Mouse (Mus musculus) kidney, adult 18-20 months (tissue): ENCODE data around the gene Gm12248.
"Not testable (repeated sequence)": the region's sequence is repeated elsewhere in the genome, so short reads cannot be mapped to it uniquely, and the experiment has no call there.

ENCODE experiments used
- DNase-seq: peaks from one replicate; pipeline ENCODE4 v3.0.0; 2021

Gene Gm12248

GRCm38 (mm10) chr11:58101194-58101720, 8.3 kb upstream of the Gm12248 start:
- DNase-seq, result no peak

- no peak for DNase-seq
These were observed 7.1 kb upstream of the Gm12248 start for GRCm38 (mm10) chr11:58100006-58100405.

GRCm38 (mm10) chr11:58098366-58098720, 5.4 kb upstream of the Gm12248 start:
- not testable (repeated sequence) for DNase-seq

GRCm38 (mm10) chr11:58097621-58098365, 4.9 kb upstream of the Gm12248 start:
- DNase-seq, result peak; percentile 44

GRCm38 (mm10) chr11:58096821-58097620, 4.1 kb upstream of the Gm12248 start:
- DNase-seq, result no peak

- no peak for DNase-seq
These were observed 3.2 kb upstream of the Gm12248 start for GRCm38 (mm10) chr11:58096160-58096559.

GRCm38 (mm10) chr11:58095561-58095960, 2.6 kb upstream of the Gm12248 start:
- no peak for DNase-seq

GRCm38 (mm10) chr11:58094766-58095165, 1.8 kb upstream of the Gm12248 start:
- DNase-seq, result no peak

GRCm38 (mm10) chr11:58092541-58092940, 393 bp downstream of the Gm12248 start:
- DNase-seq, result no peak

- no peak for DNase-seq
These were observed 11.2 kb downstream of the Gm12248 start for GRCm38 (mm10) chr11:58081716-58082115.

GRCm38 (mm10) chr11:58077270-58077669, 15.7 kb downstream of the Gm12248 start:
- DNase-seq, result no peak

- no peak for DNase-seq
These were observed 20.0 kb downstream of the Gm12248 start for GRCm38 (mm10) chr11:58072978-58073377.

- DNase-seq, result no peak
These were observed 27.9 kb downstream of the Gm12248 start for GRCm38 (mm10) chr11:58065025-58065424.

GRCm38 (mm10) chr11:58062586-58062985, 30.3 kb downstream of the Gm12248 start:
- no peak for DNase-seq

GRCm38 (mm10) chr11:58061218-58061617, 31.7 kb downstream of the Gm12248 start:
- DNase-seq, result not testable (repeated sequence)

GRCm38 (mm10) chr11:58059752-58060151, 33.2 kb downstream of the Gm12248 start:
- not testable (repeated sequence) for DNase-seq

GRCm38 (mm10) chr11:58057455-58057854, 35.5 kb downstream of the Gm12248 start:
- peak; percentile 40 for DNase-seq

GRCm38 (mm10) chr11:58046438-58046837, 46.5 kb downstream of the Gm12248 start:
- DNase-seq, result no peak

- DNase-seq, result no peak
These were observed 50.0 kb downstream of the Gm12248 start for GRCm38 (mm10) chr11:58042861-58043431.

- DNase-seq, result no peak
These were observed 53.9 kb downstream of the Gm12248 start for GRCm38 (mm10) chr11:58039027-58039426.

GRCm38 (mm10) chr11:58033635-58034034, 59.3 kb downstream of the Gm12248 start:
- peak; percentile 35 for DNase-seq

GRCm38 (mm10) chr11:58031176-58031575, 61.8 kb downstream of the Gm12248 start:
- DNase-seq, result no peak

GRCm38 (mm10) chr11:58029869-58030268, 63.1 kb downstream of the Gm12248 start:
- no peak for DNase-seq

GRCm38 (mm10) chr11:58028981-58029380, 64.0 kb downstream of the Gm12248 start:
- no peak for DNase-seq
